Mouse (Mus musculus) liver, postnatal 0 days (tissue): Measurements from ENCODE around the gene Zfp292. TPM values are rescaled to one million over a fixed set of nuclear protein-coding genes. Genes with fewer than 3 reads are reported as not detected.
A peak's percentile ranks its signal among the peaks of the same experiment; 100 is the strongest.

Source experiments
- ATAC-seq: fragments of 200-750 bp; cut with Nextera tagmentation; 2 replicates; pipeline ENCODE4 v1.8.0; 2017; ENCODE audit warnings: mild to moderate bottlenecking, moderate library complexity
- DNase-seq: peaks from one replicate; pipeline ENCODE4 v3.0.0-alpha.2; 2016
- H3K27ac ChIP-seq: fragments of 300-500 bp; sonication (generic); 2 replicates; pipeline ENCODE4 v1.5.1; 2014; ENCODE audit warnings: antibody characterized with exemption, moderate library complexity, mild to moderate bottlenecking, low read depth
- H3K27me3 ChIP-seq: fragments of 300-500 bp; sonication (generic); 2 replicates; pipeline ENCODE4 v1.6.1; 2014; ENCODE audit warnings: low read length, control low read depth, mixed read lengths; ENCODE audit not compliant: insufficient read depth
- H3K36me3 ChIP-seq: fragments of 300-500 bp; sonication (generic); replicated peaks from 2 replicates; pipeline ENCODE4 v1.6.1; 2014; ENCODE audit warnings: mild to moderate bottlenecking, control low read depth, low read length, moderate library complexity, mixed read lengths; ENCODE audit not compliant: insufficient read depth
- H3K4me1 ChIP-seq: fragments of 300-500 bp; sonication (generic); 2 replicates; pipeline ENCODE4 v1.6.1; 2014; ENCODE audit warnings: antibody characterized with exemption, mild to moderate bottlenecking, control low read depth; ENCODE audit not compliant: insufficient read depth
- H3K4me2 ChIP-seq: fragments of 300-500 bp; sonication (generic); 2 replicates; pipeline ENCODE4 v1.6.1; 2014; ENCODE audit warnings: low read depth, mild to moderate bottlenecking, low read length, moderate library complexity, mixed read lengths
- H3K4me3 ChIP-seq: fragments of 300-500 bp; sonication (generic); 2 replicates; pipeline ENCODE4 v1.5.1; 2014; ENCODE audit warnings: low read depth, low read length
- H3K9ac ChIP-seq: fragments of 300-500 bp; sonication (generic); replicated peaks from 2 replicates; pipeline ENCODE4 v1.6.1; 2014; ENCODE audit warnings: mild to moderate bottlenecking, moderate library complexity
- H3K9me3 ChIP-seq: fragments of 300-500 bp; sonication (generic); 2 replicates; pipeline ENCODE4 v1.6.1; 2016; ENCODE audit warnings: mild to moderate bottlenecking, control low read depth, low read length, mixed read lengths
- CTCF ChIP-seq: sonication (generic); IDR thresholded peaks from 2 replicates; pipeline ENCODE4 v1.5.1; 2016; ENCODE audit warnings: antibody characterized with exemption, low read depth
- EP300 ChIP-seq: IDR thresholded peaks from 2 replicates; pipeline ENCODE4 v1.6.1; 2016; ENCODE audit warnings: antibody characterized with exemption, low read depth, mild to moderate bottlenecking
- WGBS: fragments of 180-500 bp; shearing (Covaris S2); extraction: QIAGEN DNeasy Blood & Tissue Kit; methylation state at CpG from one replicate; pipeline ENCODE4 v1.1.7; 2014; ENCODE audit not compliant: insufficient replicate concordance; 5-methylcytosine and 5-hydroxymethylcytosine counted together
- polyA plus RNA-seq: library from polyadenylated mRNA; unstranded; fragments of >200 nt; fragmentation: Nextera tagmentation; extraction: Ambion mirVana; gene quantifications from 2 replicates; pipeline ENCODE4 v1.2.1, GENCODE M21; 2015

Gene Zfp292
- polyA plus RNA-seq, 1 experiment from 2014 or later, result 4.5 TPM

DNA sequence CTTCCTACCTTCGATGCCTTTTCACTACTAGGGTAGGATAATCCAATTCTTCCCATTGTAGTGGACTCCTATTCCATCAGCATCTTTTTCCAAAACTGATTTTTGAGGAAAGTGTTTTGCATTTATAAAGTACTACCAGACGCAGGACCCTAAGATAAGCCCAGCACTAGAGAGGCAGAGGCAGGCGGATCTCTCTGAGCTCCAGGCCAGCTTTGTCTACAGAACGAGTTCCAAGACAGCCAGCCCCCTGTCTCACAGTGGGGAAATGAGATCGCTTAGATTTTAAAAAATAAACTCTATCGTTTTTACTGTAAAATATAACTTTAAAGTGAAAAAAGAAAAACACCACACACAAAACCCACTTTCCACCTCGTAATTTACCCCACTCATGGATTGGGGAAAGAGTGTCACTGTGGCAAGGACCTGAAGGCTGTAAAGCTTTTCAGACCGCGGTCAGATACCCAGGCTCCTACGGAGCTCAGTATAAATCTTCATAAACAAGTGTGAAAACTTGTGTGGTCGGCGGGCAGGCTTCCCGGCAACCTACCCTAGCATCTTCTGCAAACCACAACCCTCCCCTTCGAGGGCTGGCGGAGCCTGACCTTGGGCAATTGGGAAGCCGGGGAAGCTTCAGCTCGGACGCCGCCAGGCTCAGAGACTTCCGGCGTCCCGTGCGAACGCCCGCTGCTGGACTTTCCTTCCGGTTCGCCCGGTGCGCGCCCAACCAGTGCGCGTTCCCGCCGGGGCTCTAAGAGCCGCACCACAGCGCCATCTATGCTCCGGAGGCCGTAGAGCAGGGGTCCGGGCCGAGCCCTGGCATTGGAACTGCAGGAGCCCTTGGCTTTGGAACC is 104.9 kb downstream of the Zfp292 start, which contains the start of gene Smim8:
Gene Smim8 (minus strand): TSS at position 747 of the 851 bp plus-strand sequence.
- no peaks in the 10 kb centered on the region for H3K36me3 ChIP-seq
- peaks cover 4% of the 10 kb centered on the region for H3K4me1 ChIP-seq
- ATAC-seq, result peak; percentile 99
- TF ChIP-seq EP300 (peak; percentile 59; the same call in 1 of the 2 replicates), CTCF (peak; percentile 97)
- peak within 1 kb of the TSS; percentile 73 for H3K9ac ChIP-seq
- H3K9me3 ChIP-seq, result no peaks in the 10 kb centered on the region
- no peaks in the 10 kb centered on the region for H3K27me3 ChIP-seq
- H3K4me2 ChIP-seq, result peak within 1 kb of the TSS; percentile 73
- H3K4me3 ChIP-seq, result peak within 1 kb of the TSS; percentile 70
- H3K27ac ChIP-seq, result peak within 1 kb of the TSS; percentile 82
- DNase-seq, result peak; percentile 96
- 5% methylated on average over 40 of the region's 40 CpGs for WGBS

DNA sequence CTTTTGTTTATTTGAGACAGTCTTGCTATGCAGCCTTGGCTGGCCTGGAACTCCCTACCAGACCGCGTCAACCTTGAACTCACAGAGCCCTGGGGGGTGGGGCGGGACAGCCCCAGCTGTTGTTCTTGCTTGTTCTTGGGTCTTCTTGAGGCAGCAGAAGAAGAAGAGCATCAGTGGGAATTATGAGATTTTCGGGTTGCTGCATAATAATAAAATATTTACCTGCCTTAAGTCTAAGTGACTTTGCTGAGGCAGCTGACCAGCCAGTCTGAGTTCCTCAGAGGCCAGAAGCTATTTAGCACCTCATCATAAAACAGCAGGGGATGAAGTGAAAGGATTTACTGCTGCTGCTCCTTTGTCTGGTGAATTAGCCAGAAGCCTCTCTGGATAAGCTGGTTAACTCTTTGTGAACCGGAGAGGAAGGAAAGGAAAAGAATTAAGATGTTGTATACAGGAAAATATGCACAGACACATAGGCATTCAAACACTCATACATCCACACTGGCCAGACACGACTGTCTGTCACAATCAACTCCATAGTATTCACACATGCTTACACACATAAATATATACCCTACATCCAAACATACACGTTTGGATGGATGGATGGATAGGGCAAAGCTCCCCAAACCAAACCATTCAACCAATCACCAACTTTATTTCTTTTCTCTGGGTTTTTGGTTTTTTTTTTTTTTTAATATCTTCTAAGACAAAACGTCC is 110.9 kb downstream of the Zfp292 start:
- H3K36me3 ChIP-seq, result peaks cover 8% of the 10 kb centered on the region; the same call in 1 of the 2 replicates
- TF ChIP-seq CTCF (no peak), EP300 (no peak)
- no peak overlapping the region for H3K27ac ChIP-seq
- no peak overlapping the region for H3K4me2 ChIP-seq
- ATAC-seq, result no peak
- DNase-seq, result no peak
- H3K4me1 ChIP-seq, result peaks cover 3% of the 10 kb centered on the region
- H3K9me3 ChIP-seq, result no peaks in the 10 kb centered on the region
- no peak overlapping the region for H3K4me3 ChIP-seq
- no peaks in the 10 kb centered on the region for H3K27me3 ChIP-seq
- WGBS, result 54% methylated on average over 8 of the region's 8 CpGs
- H3K9ac ChIP-seq, result no peak overlapping the region

GRCm38 (mm10) chr4:34756163-34756562 is 126.6 kb downstream of the Zfp292 start, which contains the start of gene Gm136:
Gene Gm136, minus strand, starts transcription at chr4:34756263.
- WGBS, result 56% methylated on average over 1 of the region's 1 CpGs

More at GRCm38 (mm10) chr4:34756163-34756562, 126.6 kb downstream of the Zfp292 start, which contains the start of gene Gm136:
- H3K9ac ChIP-seq, result no peak within 1 kb of the TSS
- H3K4me2 ChIP-seq, result no peak within 1 kb of the TSS
- no peak for TF ChIP-seq EP300
- TF ChIP-seq CTCF, result no peak
- no peak for ATAC-seq
- no peaks in the 10 kb centered on the region for H3K27me3 ChIP-seq
- no peaks in the 10 kb centered on the region for H3K4me1 ChIP-seq
- DNase-seq, result no peak
- H3K9me3 ChIP-seq, result no peaks in the 10 kb centered on the region
- H3K4me3 ChIP-seq, result no peak within 1 kb of the TSS
- no peaks in the 10 kb centered on the region for H3K36me3 ChIP-seq
- H3K27ac ChIP-seq, result no peak within 1 kb of the TSS

Other genes with a start within 250 kb of the Zfp292 start
- 10.6 and 12.3 TPM in 2 replicates for gene Slc35a1, start 195.5 kb downstream of the Zfp292 start, polyA plus RNA-seq
- gene Cfap206, start 152.8 kb downstream of the Zfp292 start, polyA plus RNA-seq, result not detected in 2 replicates
- gene Gm136, start 126.7 kb downstream of the Zfp292 start, polyA plus RNA-seq, result not detected in 2 replicates
- gene Smim8, start 104.5 kb downstream of the Zfp292 start, polyA plus RNA-seq, result 34.5 and 41.9 TPM in 2 replicates
- gene Cga, start 10.8 kb upstream of the Zfp292 start, polyA plus RNA-seq, result 2.0 and 2.2 TPM in 2 replicates